Mouse (Mus musculus) olfactory bulb, adult 2 months (tissue): Measurements from ENCODE around the gene Pbld2.

ENCODE experiments used
- CTCF ChIP-seq: fragments of 200-500 bp; IDR thresholded peaks from 2 replicates; pipeline ENCODE4 v1.5.1; 2012; ENCODE audit warnings: low read depth, mild to moderate bottlenecking, low read length, moderate library complexity; ENCODE audit not compliant: insufficient read depth
- POLR2A ChIP-seq: fragments of 200-500 bp; IDR thresholded peaks from 2 replicates; pipeline ENCODE4 v1.6.1; 2012; ENCODE audit warnings: mild to moderate bottlenecking, low read depth, low read length, moderate library complexity; ENCODE audit not compliant: insufficient read depth

GRCm38 (mm10) chr10:63091915-63092314 lies 67.8 kb downstream of the Pbld2 start:
- TF ChIP-seq CTCF (no peak), POLR2A (no peak)
